Mouse (Mus musculus) thymus, postnatal 25 days (tissue): Measurements from ENCODE around the gene Tmem100.
A peak's percentile ranks its signal among the peaks of the same experiment; 100 is the strongest.

Experiments used
- DNase-seq: peaks from one replicate; pipeline ENCODE4 v3.0.0; 2022

Tmem100 gene

DNA sequence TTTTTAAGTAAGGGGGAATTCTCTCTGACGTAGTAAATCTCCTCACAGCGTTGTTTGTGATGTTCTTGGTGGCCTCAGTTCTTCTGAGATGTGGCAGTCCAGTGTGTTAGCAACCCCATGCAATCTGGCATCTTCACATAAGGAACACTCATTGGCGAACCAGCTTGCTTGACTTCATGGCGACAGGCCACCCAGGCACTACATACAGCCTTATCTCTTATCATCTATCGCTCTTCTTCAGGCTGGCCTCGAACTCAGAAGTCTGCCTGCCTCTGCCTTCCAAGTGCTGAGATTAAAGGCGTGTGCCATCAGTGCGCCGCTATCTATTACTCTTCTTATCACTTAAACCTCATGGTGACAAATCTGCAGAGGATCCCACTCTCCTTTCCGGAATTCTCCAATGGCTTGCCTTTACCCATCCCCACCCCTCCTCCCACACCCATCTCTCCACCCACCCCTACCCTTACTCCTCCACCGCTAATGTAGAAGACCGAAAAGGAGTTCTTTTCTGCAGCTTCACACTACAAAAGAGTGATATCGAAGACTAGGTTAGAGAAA, at the start of gene Tmem100:
Tmem100 (plus strand) TSS at position 508 of the 558 bp plus-strand sequence.
- DNase-seq: no peak

DNA sequence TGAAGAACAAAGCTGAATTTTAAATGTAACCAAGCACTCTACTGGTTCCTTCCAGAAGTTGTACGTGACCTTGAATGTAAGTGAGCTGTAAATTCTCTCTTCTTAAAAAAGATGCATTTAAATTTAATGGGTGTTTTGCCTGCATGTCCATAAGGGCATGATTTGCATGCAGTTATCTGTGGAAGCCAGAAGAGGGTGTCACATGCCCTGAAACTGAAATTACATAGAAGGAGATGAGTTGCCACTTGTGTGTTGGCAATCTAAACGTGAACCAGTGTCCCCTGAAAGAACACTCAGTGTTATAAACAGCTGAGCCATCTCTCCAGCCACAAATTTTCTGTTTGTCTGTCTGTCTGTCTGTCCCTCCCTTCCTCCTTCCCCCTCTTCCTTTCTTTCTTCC, 47.2 kb upstream of the Tmem100 start:
- no peak for DNase-seq

DNA sequence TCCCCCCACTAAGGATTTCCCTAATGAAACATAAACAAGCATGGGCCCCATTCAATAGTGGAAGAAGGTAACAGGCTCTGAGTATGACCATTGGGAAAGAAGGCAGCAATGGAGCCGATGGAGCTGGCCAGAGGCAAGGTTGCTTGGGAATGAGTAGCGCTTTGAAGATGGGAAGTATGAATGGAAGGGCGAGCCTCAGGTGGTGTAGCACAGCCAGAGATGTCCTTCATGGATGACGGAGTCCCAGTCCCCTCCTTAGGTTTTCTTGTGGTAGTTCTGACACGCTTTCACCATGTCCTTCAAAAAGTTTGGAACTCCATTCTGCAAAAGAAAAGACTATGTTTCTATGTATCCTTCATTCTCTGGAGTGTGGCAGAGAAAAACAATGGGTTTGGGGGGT, 45.7 kb upstream of the Tmem100 start:
- DNase-seq: no peak

DNA sequence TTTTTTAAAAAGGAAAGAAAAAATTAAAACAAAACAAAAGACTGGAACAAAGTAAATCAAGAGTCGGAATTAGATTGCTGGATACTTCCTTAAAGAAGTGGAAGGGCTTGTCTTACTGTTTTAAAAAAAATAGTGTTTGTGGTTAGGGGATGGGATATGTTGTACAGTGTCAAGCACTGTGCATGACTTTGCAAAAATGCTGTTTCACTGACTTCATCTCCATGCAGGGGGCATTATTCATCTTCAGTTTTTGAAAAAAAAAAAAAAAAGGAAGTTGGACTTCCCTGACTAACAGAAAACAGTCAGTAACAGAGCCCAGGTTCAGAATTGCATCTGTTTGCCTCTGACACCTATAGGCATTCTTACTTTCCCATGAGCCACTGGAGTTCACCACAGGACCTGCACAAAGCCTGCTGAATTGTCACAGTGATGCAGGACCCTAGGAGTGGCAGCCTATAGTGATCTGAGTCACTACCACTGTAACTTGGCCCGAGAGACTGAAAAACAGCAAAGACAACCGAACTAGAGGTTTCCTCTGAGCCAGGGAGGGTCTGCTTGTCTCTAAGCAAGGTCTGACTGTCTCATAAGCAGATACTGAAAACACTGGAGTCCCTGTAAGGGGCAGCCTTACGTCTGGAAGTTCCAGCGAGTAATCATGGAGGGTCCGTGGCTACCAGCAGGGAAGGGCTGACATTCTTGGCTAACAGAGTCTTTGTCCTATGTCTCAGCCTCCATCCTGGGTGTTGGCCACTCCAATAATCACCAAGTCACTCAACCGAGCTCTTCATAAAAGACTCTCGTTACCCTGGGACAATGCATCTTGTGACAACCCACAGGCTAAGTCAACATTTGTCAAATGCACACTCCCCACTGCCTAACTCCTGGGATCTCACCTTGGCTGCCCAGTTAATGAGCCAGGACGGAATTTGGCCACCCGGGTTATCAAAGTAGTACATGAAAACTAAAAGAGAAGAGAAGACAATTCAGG, 44.7 kb upstream of the Tmem100 start:
- no peak for DNase-seq

DNA sequence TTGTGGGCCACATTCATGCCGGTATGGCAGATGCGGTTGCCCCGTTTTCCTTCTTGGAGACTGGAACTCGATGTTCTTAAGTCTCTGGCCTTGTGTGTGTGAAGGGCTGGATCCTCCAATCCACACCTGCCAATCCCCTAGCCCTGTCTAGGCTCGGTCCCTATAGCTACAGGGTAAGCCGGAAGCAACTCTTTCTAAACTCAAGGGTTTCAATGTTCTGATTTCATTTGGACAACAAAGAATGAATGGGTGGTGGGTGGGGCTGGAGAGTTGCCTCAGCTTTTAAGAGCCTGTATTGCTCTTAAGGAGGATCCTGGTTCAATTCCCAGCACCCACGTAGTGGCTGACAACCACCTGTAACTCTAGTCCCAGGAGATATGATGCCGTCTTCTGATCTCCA, 43.6 kb upstream of the Tmem100 start:
- no peak for DNase-seq

GRCm38 (mm10) chr11:89988936-89989589, 41.1 kb upstream of the Tmem100 start:
- peak; percentile 51 for DNase-seq

DNA sequence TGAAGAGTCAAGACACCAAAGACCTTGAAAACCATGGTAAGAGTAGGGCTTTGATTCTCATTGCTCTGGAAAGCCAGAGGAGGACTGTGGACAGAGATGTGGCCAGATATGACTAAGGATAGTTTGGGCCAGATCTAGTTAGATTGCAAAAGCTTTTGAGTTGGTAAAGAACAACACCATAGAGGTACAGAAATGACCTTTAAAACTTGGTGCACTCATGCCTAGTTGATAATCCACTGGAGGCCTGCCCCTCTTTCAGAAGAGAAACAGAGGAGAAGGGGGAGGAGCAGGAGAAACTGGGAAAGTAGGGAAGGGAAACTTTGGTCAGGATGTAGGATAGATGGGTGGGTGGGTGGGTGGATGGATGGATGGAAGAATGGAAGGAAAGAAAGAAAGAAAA, 38.5 kb upstream of the Tmem100 start:
- no peak for DNase-seq

GRCm38 (mm10) chr11:89994706-89995105, 35.4 kb upstream of the Tmem100 start:
- DNase-seq: no peak

DNA sequence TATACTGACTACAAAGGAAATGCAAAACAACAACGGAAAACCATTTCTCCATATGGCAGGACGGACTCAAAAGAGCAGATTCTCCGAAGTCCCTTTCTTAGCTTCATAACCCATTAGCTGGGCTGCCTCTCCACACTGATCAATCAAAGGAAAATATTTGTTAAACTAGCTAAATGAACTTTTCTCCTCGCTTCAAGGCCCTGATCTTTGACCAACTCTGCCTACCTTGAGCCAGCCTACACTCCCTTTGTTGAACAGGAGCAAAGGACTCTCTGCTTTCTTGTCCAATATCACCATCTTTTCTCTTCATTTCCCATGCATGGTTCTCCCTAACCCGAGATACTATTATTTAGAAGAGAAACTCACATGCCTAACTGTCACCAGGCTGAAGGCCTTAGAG, 34.6 kb upstream of the Tmem100 start:
- DNase-seq: no peak

DNA sequence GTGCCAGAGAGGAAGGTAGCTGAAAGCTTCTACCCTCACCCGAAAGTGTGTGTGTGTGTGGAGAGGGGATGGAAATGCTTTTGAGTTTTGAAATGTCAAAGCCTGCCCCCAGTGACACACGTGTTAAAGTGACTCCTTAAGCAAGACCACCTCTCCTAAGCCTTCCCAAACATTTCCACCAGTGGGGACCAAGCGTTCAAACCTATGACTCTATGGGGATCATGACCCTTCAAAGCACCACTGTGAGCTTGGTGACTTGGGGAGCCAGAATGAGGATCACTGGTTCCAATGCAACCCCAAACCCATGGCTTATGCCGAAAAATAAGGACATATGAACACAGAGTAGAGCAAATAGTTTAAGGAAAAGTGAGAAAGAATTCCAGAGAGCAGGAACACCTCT, 33.7 kb upstream of the Tmem100 start:
- no peak for DNase-seq

GRCm38 (mm10) chr11:89996856-89997255, 33.3 kb upstream of the Tmem100 start:
- no peak for DNase-seq

GRCm38 (mm10) chr11:89998996-89999770, 31.0 kb upstream of the Tmem100 start:
- no peak for DNase-seq

GRCm38 (mm10) chr11:90000666-90001065, 29.5 kb upstream of the Tmem100 start:
- no peak for DNase-seq

DNA sequence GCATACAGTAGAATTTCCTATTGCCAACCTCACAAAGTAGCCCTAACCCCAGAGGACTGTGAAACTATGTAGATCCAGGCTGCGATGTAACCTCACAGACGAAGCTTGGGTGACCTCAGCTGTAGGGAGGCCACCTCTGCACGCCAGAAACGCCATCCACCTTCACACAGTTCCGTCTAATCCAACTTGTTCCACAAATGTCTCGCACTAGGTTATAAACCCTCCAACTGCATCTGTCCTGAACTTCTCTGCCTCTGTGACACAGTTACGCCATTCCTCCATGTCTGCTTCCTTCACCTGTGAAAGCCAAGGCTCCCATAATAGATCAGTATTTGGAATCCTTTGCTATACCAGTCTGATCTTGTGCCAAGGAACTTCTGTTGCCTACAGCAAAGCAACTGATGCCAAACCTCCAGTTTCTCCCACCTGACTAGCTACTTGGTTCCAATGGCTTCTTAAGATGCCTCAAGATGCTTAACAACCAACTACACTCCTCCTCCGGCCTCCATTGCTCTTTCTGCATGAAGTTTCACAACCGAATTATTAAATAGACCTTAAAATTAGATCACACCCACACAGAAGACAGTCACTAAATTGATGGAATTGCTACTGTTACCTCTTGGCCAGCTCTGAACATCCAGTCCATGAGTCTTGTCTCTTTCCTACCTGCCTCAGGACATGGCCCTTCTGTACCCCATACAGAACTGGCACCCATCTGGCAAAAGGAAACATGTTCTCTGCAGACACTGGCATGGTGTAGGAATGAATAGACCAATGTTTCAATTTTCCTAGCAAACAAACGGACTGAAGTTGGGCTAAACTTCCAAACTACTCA, 28.5 kb upstream of the Tmem100 start:
- no peak for DNase-seq

DNA sequence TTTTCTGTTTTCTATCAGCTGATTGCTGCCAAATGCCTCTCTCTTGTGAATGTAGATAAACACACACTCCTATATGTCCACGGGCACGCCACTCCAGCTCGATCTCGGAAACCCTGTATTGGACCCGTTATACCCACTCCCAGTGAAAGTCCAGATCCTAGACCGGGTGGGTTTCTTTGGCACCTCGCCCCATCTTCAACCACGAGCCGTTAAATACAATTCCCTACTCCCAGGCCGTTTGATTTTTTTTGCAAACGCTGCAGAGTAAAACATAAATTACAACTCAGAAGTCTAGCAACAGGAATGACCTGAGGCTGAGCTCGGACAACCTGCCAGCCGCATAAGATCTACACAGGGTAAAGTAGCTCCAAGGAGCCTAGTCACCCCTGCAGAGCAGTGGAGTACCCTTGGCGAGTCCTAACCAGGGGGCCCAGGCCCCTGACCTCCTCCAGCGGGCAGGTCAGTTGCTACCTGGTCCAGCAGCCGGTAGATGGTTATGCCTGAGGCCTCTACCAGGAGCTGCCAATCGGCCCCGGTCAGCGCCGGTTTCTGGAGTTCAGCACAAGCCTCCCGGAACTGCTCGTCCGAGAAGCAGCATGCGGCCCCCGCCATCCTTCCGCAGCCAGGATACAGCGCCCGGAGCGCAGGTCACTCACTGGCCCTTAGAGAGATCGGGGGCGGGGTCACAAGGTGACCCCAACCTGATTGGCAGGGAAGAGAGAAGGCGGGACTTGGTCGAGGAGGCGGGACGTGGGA, 27.7 kb upstream of the Tmem100 start, which contains the start of gene Pctp:
Pctp (minus strand) TSS at position 664 of the 756 bp plus-strand sequence.
- DNase-seq: peak; percentile 69

- no peak for DNase-seq
These were observed 27.2 kb upstream of the Tmem100 start for GRCm38 (mm10) chr11:90002987-90003348.

DNA sequence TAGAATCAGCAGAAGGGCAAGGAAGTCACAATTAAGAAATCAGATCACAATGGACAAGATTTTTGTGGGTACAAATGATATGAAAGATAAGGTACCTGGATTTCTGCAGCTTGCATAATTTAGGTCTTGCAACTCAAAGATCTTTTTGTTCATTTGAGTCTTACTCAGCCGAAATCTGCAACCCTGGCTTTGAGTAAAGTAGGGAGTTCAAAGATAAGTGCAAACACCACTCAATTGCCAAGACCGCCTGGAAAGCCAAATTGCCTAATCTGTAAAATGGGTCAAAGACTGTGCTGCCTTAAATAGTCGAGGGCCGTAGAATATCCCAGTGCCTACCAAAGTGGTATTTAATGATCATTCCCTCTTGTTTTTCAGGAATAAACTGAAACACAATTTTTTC, 26.8 kb upstream of the Tmem100 start:
- DNase-seq: no peak

DNA sequence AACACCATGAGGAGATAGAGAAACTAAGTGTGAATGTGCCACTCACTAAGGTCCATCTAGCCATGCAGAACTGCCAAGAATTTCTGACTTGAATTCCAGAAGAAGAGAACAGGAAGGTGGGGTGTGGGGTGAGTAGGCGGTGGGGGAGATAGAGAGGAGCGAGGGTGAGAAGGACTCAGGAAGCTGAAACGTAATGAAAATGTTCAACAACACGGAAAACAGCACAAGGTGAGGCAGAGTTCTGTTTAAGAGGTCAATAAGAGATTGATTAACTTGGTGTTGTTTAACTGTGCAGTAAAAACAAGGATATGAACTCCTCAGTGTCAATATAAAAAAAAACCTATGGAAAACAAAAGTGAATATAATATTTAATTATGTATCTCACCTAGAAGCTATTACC, 24.0 kb upstream of the Tmem100 start:
- no peak for DNase-seq

- no peak for DNase-seq
These were observed 22.2 kb upstream of the Tmem100 start for GRCm38 (mm10) chr11:90007791-90008531.

- DNase-seq: no peak
These were observed 16.5 kb upstream of the Tmem100 start for GRCm38 (mm10) chr11:90013657-90014056.

DNA sequence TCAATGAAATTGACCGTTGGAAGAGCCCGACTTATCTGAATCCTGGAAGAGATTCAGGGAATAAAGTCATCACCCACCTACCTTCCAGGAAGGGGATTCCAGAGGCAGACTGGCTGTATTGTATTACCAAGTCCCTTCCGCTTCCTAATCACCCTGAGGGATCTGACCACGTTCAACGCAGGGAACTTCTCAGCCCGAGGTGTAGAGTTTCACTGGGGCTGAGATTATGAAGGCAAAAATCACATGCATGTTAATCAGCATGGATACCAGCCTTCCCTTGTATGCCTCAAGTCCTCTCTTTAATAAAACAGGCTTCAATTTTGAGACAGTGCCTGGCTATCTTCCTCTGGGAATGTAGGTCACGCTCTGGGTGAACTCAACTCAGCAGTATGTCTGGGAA, 14.9 kb upstream of the Tmem100 start:
- no peak for DNase-seq
